Mouse (Mus musculus): ENCODE measurements at regions not wholly inside any gene's neighbourhood (a gene's known extent, or its start where the extent isn't known, plus 50 kb on each side); places are given as distances from the start of the nearest gene placed in this dataset.

DNA sequence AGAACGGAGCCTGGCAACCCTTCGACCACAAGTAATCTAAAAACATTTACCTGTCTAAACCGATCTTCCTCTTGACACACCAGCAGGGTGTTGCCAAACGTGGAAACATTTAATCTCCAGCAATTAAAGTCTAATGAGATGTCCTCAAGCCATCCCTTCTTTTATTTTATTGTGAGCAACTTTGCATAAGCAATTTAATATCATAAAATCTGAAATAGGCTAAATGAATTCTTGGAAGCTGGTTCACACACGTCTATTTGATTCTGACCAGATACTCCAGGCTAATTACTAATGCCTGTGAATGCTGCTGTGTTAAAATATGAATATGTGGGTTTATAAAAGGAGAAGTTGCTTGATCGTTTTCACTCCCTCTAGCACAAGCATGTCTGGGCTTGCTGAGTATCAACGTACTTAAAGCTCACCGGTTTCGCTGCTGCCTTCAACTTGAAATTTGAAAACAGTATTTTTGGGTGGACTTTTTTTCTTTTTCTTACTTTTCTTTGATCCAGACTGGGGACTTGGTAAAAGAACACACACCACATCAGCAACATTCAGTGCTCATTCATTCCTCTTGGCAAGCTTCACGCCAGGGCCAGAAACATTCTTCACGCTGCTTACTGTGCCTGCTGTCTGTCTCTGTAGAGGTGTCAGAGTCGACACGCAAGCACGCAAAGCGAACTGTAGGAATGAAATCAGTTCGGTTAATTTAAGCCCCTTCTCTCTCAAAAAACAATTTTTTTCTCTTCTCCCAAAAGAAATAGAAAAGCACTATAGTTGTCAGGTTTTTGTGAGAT is 194.4 kb downstream of the Npr3 start:
- in situ Hi-C loops (cut with MboI, MseI), result no loop called here

DNA sequence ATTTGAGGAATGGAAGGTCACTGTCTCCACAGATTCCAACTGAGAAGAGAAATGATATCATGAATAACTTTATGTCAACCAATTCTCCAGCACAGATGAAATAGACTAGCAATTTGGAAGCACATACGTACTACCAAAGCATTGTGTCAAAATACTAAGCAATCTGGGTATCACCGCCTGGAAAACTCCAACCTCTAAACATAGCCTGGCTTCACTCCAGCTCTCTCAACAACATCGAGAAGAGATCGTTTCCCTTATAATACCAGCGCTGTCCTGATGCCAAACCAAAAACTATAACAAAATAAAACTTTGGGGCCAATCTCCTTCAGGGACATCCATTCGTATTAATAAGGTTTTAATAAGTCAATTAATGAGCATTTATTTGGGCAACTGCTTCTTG is 205.8 kb downstream of the Npr3 start:
- in situ Hi-C loops (cut with MboI, MseI), result no loop called here

DNA sequence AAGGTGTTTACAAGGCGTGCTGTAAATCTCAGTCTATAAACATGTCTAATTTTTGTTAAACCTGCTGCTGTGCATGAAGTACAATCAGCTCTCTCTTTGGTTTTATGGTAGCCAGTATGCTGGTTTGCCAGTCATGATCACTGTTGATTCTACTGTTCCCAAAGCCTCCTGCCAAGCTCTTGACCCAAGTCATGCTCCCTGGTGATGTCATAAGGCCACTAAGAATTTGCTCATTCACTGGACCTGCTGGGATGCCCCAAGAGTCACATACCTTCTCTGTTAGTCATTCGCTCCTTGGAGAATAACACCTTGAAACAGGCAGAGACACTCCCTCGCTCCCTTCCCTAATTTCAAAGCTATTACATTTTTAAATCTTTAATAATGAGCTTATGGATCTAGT is 207.2 kb downstream of the Npr3 start:
- in situ Hi-C loops (cut with MboI, MseI), result no loop called here

DNA sequence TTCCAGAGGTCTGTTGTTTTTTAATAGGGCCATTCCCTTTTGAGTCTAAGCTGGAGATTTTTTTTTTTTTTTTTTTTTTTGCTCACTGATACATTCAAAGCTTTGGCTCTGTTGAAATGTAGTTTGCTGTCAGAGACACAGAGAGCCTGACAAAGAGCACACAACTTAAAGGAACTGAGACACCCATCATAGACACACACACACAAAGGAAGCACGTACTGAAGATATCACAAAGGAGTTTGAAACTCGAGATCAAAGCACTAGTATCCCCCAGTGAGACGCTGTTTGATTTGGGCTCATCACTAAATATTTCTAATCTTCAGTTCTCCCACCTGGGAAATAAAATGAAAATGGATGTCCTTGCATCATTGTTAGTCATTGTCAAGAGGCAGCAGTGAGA is 210.0 kb downstream of the Npr3 start:
- in situ Hi-C loops (cut with MboI, MseI), result no loop called here

DNA sequence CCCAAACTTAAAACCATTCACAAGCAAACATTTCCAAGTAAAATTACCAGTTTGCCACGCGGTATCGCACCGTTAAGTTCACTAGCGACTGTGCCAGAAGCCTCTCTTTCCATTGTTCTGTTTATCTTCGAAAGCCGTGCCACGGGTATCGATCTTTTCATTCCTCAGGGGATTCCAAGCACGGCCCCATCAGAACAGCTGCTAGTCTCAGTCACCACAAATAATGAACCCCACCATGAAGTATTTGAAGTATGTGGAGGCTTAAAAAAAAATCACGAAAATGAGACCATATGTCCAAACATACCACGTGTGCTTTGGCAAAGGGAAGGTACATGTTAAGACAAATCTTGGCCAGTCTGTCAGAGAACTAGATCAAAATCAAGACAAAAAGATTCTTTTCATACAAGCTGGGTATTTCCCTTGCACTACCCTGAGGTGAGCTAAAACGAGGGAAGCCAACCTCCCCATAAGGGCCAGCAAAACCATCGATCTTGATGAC is 213.3 kb downstream of the Npr3 start:
- in situ Hi-C loops (cut with MboI, MseI), result no loop called here

DNA sequence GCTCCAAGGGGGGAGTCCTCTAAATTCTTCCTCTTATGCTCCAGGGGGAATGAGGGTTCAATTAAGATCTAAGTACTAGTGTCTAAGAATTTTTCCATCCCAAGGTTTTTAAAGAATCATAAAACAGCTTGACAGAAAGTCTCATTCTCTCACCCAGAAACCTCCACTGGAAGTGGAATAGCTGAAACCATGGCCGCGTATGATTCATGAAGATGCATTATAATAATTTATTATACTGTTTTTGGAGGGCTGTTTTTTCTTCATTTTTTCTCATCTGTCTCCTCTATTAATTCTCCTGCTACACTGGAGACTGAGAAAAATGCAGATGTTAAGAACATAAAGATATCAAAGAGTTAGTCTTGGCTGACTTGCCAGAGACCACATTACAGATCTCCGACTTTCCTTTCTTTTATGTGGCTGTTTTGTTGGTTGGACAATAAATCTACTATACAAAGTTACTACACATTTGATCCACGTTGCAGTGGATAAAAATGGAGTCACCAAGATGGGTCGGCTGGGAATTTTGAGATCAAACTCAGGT is 242.2 kb downstream of the Npr3 start:
- in situ Hi-C loops (cut with MboI, MseI), result no loop called here

DNA sequence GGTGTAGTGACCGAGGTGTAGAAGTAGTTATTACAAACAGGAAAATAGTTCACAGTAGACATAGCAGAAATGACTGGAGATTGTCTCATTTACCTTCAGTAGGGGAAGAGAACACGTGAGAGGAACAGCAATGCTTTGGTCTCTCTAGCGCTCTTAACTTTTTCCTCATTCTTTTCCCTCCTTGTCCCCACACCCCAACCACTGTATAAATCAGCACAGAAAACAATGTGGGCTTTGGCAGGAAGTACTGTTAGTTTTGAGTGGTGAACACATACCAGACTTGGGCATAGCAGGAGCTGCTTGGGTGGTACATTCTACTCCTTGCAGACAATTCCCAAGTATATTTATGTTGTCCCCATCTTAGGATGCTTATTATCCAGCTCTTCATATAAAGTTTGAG is 251.9 kb downstream of the Npr3 start:
- in situ Hi-C loops (cut with MboI, MseI), result no loop called here

DNA sequence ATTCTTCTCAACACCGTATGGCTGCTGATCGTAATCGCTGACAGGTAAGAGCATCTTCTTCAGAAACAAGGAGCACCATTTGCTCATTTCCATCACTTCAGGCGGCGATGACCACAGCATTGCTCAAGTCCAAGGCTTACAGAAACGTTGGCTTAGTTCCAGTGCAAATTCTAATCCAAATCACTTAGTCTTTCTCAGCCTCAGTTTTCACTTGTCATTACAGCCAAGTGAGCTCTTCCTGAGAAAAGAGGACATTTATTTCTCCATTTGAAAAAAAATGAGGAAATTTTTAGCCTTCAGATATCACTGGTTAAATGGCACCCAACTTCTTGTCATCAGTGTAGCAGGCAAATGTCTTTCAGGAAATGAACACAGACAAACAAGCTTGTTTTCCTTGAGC is 246.8 kb upstream of the Tars start:
- in situ Hi-C loops (cut with MboI, MseI), result no loop called here

DNA sequence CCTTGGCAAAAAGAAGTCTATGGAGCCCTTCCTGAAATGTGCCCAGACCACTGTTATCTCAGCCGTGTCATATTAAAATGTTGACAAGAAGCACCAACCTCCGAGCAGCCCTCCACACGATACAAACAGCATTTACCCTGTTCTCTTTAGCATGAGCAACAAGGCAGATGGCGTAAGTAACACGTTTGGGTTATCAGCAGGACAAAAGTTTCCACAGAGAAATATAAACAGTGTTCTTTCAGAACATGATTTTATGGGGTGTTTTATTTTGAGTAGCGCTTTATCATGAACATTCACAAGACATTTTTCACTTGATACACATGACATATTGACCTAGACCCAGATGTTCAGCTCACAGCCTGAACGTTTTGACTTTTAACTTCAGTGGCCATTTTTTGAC is 245.3 kb upstream of the Tars start:
- in situ Hi-C loops (cut with MboI, MseI), result no loop called here

DNA sequence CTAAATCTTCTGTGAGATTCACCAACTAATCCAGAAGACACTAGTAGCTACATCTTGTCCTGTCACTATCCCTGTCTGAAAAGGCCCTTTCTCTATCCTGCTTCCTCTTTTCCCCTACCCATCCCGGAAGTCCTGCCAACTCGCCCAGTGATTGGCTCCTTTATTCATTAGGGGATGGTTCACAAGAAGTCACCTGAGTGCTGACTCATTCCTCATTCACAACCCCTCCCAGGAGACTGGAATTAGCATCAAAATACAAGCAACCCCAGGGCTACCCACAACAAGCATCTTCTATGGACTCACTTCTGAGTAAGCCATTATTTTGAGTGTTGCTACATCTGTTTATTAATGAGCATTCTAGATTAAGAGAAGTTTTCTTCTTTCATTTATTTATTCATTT is 231.2 kb upstream of the Tars start:
- in situ Hi-C loops (cut with MboI, MseI), result no loop called here

DNA sequence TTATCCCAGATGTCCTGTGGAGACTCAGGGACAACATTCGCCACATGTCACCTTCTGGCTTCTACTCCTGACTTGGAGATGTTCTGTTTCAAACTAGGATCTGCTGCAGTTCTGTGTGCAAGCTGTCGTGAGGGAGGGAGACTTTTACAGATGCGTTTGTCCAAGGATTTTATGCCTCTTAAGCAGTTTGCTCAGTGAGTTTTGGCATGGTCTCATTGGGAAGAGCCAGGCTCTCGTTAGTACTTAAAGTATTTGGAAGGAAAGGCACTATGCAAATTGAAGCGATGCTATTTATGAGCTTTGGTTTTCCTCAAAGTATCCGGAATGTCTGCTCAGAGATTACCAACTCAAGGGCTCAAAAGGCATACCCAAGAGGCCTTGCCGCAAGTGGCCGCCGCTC is 227.0 kb upstream of the Tars start:
- in situ Hi-C loops (cut with MboI, MseI), result no loop called here

DNA sequence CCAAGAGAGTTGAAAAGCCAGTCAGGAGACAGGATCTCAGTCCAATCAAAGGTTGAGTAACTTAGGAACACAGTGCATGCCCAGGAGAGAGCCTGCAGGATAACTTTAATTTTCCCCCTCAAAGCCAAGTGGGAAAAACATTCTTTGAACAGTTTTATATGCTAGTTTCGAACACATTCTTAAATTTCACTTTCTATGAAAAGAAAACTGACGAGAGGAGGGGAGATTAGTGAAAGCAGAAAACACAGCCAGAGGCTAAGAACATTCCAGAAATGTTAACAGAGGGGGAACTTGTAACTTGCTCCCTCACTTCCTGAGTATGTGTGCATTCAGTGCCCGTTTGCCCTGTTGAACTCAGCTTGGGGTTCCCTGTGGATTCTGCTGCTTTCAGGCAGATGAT is 213.0 kb upstream of the Tars start:
- in situ Hi-C loops (cut with MboI, MseI), result no loop called here

DNA sequence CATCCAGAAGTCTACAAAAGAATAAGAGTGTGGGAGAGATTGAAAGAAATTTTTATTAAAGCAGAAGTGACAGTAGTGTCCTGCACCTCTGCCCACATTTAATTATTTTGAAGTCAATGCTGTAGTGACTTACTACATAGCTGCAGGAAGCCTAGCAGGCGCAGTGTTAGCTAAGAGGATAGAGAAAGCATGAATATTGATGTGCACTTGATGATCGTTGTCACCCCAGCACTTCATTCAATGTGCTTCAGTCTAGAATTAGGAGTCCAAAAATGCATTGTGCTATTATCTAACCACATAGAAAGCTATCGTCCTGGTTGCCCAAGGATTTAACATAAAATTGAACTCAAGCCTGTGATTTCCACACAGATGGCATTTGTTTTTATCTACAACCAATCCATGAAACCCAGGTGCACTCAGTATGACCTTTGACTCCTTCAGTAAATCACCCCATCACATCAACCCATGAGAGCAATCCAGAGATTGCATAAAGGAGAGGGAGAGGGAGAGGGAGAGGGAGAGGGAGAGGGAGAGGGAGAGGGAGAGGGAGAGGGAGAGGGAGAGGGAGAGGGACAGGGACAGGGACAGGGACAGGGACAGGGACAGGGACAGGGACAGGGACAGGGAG is 210.7 kb upstream of the Tars start:
- in situ Hi-C loops (cut with MboI, MseI), result no loop called here

DNA sequence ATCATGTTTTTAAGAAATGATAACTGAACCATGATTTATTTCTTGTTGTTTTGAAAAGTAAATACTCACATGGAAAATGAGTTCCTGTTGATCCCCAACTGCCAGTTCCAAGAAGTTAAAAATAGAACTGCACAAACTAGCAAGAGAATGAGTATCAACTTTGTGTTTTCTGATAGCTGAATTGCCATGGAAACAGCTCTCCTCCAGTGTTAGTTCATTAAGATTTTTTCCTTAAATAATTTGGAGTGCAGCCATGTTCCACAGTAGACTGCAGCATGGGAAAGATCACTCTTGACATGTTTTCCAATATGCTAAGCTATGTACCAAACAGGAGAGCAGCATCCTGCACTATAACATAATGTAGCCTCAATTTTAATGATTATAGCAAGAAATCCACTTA is 208.0 kb upstream of the Tars start:
- in situ Hi-C loops (cut with MboI, MseI), result no loop called here

DNA sequence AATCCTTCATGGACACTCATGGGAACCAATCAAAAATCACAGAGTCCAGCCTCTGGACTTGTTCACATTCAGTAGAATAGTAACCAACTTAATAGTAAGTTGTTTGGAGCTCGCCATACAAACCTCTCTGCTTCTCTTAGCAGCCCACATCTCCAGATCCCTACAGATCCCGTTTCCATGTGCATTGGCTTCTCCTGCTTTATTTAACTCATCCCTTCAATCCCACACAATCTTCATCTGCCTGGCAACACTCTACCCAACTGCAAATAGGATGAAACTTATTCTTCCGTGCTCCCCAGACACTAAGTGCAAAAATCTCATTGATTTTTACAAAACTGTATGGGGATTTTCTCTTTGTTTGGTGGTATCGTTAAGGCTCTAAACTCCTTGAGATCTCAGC is 206.2 kb upstream of the Tars start:
- in situ Hi-C loops (cut with MboI, MseI), result no loop called here

DNA sequence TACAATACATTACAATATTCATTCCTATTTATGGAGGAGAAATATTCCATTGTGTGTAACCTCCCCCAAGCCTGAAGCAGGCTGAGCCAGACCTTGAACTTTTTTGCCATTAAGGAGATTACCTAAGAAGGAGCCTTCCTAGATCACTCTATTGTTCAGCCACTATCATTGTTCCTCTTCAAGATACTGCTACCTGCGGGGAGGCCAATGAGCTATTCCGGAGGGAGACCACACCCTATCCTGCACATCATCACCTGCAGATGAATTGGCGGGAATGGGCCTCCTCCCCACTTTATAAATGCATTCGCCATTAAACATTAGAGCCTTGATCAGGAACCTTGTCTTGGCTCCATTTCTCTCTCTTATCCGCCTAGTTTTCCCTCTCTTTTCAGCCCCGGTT is 197.6 kb upstream of the Tars start:
- in situ Hi-C loops (cut with MboI, MseI), result loop anchor here (25.0 kb wide), 1 partner anchor 490 kb away; no protein-coding TSS in a partner anchor

DNA sequence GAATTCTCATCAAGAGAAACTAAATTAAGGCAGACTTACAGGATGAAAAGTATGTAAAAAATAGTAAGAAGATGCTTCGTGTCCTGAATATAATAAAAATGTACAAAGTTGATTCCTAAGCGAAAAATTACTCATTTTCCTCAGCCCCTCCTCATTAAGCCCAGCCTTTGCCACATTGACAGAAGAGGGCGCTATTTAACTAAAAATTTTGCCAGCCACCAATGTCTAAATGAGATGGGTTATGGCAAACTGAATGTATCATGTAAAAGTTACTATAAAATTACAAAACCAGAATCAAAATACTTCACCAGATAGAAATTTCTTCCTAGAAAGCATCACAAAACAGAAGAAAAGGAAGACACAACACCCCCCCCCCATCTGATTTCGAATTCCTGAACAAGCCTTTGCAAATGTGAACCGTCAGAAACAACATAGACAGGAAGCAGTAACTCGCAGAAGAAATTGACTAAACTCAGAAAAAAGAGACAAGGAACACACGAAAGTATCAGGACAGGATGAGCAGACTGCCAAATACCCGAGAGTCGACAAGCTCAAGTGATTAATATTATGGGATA is 191.2 kb upstream of the Tars start:
- in situ Hi-C loops (cut with MboI, MseI), result loop anchor here (25.0 kb wide), 1 partner anchor 497 kb away; no protein-coding TSS in a partner anchor

DNA sequence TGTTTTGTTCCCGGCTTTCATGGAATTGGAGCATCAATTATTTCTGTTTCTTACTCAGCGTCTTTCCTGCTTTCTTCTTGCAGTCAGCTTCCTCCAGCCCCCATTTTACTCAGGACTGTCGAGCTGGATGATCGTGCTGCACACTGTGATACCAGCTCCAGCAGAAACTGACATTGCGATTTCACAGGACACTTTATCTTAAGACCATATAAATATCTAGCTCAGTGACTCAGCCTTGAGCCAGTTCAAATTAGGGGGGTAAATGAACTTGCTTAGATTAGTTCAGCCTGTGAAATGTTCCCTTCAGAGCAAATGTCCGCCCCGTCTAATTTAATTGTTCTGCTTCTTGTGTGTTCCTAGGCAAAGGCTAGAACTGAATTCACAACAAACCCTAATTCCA is 190.3 kb upstream of the Tars start:
- in situ Hi-C loops (cut with MboI, MseI), result loop anchor here (25.0 kb wide), 1 partner anchor 498 kb away; no protein-coding TSS in a partner anchor

DNA sequence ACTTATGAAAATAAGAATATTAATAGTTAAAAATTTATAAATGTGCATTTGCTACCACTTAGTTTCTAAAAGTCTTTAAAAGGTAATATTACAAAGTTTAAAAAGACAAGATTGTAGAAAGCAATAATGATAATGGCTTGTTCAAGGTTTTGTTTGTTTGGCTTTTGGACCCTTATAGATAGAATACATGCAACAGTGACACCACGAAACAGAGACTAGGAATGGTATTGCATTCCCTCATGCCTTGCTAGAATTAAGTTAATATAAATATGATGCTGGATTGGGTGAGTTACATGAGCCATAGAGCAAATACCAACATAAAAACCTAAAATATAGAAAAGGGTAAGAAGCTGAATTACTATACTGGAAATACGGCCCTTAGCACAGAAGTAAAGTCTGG is 186.9 kb upstream of the Tars start:
- in situ Hi-C loops (cut with MboI, MseI), result loop anchor here (25.0 kb wide), 1 partner anchor 501 kb away; no protein-coding TSS in a partner anchor

DNA sequence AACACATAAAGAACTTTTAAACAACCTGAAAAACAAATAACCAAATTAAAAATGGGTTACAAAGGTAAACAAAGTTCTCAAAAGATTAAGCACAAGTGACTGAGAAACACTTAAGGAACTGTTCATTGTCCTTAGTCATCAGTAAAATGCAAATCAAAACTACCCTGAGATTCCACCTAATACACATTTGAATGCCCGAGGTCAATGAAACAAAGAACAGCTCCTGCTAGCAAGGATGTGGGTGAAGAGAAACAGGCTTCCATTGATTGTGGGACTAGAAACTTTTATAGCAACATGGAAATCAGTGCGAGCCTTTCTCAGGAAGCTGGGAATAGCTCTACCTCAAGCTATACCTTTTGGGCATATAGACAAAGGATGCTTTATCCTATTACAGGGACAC is 184.7 kb upstream of the Tars start:
- in situ Hi-C loops (cut with MboI, MseI), result loop anchor here (25.0 kb wide), 1 partner anchor 503 kb away; no protein-coding TSS in a partner anchor

DNA sequence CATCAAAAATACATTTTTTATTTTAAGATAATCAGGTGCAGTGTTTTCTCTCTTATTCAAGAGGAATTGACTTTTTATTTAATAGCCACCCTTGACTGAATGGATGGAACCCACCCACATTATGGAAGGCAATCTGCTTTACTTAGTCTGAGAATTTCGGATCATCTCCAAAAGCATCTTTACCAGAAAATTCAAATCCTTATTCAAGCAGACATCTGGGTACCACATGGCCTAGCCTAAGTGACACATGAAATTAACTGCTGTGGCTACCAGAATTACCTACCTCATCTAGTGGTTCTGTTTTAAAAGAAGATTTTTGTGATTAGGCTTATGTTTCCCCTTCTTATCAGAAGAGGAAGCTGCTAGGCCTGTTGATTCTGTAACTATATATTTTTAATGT is 178.9 kb upstream of the Tars start:
- in situ Hi-C loops (cut with MboI, MseI), result loop anchor here (25.0 kb wide), 1 partner anchor 509 kb away; no protein-coding TSS in a partner anchor

DNA sequence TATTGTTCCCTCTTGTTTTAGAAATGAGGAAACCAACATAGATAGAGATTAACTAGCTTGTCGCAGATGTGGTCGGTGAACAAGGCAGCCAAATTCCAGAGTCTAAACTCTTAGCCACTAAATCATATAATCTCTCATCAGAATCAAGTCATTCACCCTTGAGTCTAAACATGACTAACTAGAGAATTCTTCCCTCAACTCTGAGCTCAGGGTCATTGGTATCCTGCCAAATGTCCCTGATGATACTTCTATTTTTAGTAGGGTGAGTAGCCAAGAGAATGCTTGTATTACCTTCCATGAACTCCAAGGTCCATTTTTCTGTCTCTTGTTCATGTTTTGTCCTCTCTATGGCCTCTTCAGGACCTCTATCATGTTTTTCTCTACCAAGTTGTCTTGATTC is 174.9 kb upstream of the Tars start:
- in situ Hi-C loops (cut with MboI, MseI), result no loop called here

Data from regulatory T cell (primary cell).